Mouse (Mus musculus): ENCODE data around the gene Tekt1. TPM values are rescaled to one million over a fixed set of nuclear protein-coding genes. Genes with fewer than 3 reads are reported as not detected.

Gene Tekt1
- polyA plus RNA-seq, 1 experiment from 2014 or later, result 0.19 TPM

DNA sequence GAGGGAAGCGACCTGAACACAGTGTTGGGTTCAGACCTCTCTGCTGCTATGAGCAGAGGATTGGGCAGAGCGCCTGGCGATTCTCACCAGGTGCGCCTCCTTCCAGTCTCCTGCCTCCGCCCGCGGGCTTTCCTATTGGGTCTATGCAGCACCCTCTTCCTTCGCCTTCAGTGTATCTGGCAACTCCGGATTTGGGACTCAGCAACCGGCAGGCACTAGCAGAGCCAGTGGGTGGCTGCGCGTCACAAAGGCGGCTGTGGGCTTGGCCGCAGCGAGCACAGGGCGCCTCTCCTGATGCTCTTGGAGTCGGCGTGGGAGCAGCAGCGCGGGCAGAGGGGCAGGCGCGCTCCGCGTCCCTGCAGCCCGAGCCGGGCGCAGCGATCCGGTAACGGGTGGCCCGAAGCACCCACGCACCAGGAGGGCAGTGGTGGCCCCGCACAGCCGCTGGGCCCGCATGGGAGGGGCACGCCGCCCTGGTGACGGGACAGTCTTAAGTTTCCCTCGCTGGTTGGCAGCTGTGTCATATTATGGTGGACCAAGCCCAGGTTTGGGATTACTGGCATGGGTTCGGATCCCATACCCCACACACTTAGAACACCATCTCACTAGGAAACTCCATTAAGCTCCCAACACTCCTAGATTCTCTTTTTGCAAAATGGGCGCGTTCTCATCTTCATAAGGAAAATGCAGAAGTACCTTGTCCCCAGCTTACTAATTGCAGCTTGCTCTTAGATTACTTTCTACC lies 47.9 kb downstream of the Tekt1 start, which contains the start of gene Fbxo39:
Gene Fbxo39, plus strand, starts transcription at position 294 of the 745 bp plus-strand sequence.
- no peaks in the 10 kb centered on the region for H3K9me3 ChIP-seq (ENCODE audit: control insufficient read depth, low read length)
- no peak for ATAC-seq (ENCODE audit: insufficient number of reproducible peaks, insufficient read depth, low FRiP score, low read depth)
- peak within 1 kb of the TSS; percentile 60 for H3K4me2 ChIP-seq (ENCODE audit: low read length)
- peaks cover 42% of the 10 kb centered on the region for H3K27me3 ChIP-seq (ENCODE audit: control insufficient read depth, insufficient read depth, low read length)
- peaks cover 0 to 3% of the 10 kb centered on the region in 2 experiments; a peak in 1 of 4 replicates for H3K4me1 ChIP-seq (ENCODE audit: control insufficient read depth in 2 of 2, insufficient read depth in 2 of 2, low read length in 2 of 2)
- H3K4me3 ChIP-seq (ENCODE audit: control insufficient read depth in 1 of 2, insufficient read depth in 1 of 2, low read depth in 1 of 2, low read length in 2 of 2), result peak within 1 kb of the TSS; percentile 18 to 27; a peak in 3 of 4 replicates
- H3K36me3 ChIP-seq (ENCODE audit: control insufficient read depth, insufficient read depth, low read length), result no peaks in the 10 kb centered on the region
- H3K27ac ChIP-seq (replicated peaks in 1 of 2; ENCODE audit: control insufficient read depth in 1 of 2, insufficient read depth in 1 of 2, low read depth in 2 of 2, low read length in 2 of 2), result no peak within 1 kb of the TSS
- no peak within 1 kb of the TSS for H3K9ac ChIP-seq (ENCODE audit: low read length)
- 8% methylated on average over 42 of the region's 42 CpGs for WGBS

DNA sequence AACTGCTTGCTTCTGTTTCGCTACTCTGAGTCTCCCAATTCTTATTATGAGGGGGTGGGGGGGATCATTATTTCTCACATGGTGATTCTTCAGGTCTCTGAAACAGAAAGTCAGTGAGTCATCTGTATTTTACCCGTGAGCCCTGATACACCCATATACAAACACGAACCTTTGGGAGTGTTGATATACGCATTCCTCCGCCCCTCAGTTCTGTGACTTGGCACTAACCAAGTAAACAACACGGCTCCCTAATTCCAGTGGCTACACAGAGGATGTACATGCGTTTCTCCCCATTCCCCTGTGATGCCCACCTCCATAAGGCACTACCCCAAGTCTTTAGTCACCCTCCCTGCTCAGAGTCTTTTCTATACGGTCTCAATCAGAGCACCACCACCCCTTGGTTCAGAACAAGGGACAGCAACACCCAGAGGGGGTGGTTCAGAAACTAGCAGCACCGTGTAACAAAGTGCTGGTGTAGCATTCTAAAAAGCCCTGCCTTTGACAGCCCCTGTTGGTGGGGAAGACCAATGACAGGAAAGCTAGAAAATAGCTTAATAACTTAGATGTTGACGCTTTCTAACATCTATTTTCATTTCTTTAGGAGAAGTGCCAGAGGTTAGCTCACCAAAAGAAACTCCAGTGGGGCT lies 50.8 kb downstream of the Tekt1 start:
- Histone ChIP-seq H3K27me3 (ENCODE audit: control insufficient read depth, insufficient read depth, low read length) (peaks cover 32% of the 10 kb centered on the region), H3K4me3 (ENCODE audit: control insufficient read depth in 1 of 2, insufficient read depth in 1 of 2, low read depth in 1 of 2, low read length in 2 of 2) (no peak overlapping the region), H3K9ac (ENCODE audit: low read length) (no peak overlapping the region), H3K4me1 (ENCODE audit: control insufficient read depth in 2 of 2, insufficient read depth in 2 of 2, low read length in 2 of 2) (peaks cover 6 to 8% of the 10 kb centered on the region in 2 experiments; a peak in 3 of 4 replicates), H3K36me3 (ENCODE audit: control insufficient read depth, insufficient read depth, low read length) (no peaks in the 10 kb centered on the region), H3K9me3 (ENCODE audit: control insufficient read depth, low read length) (no peaks in the 10 kb centered on the region), H3K27ac (replicated peaks in 1 of 2; ENCODE audit: control insufficient read depth in 1 of 2, insufficient read depth in 1 of 2, low read depth in 2 of 2, low read length in 2 of 2) (no peak overlapping the region), H3K4me2 (ENCODE audit: low read length) (no peak overlapping the region)
- no peak for ATAC-seq (ENCODE audit: insufficient number of reproducible peaks, insufficient read depth, low FRiP score, low read depth)
- 77% methylated on average over 10 of the region's 10 CpGs for WGBS

DNA sequence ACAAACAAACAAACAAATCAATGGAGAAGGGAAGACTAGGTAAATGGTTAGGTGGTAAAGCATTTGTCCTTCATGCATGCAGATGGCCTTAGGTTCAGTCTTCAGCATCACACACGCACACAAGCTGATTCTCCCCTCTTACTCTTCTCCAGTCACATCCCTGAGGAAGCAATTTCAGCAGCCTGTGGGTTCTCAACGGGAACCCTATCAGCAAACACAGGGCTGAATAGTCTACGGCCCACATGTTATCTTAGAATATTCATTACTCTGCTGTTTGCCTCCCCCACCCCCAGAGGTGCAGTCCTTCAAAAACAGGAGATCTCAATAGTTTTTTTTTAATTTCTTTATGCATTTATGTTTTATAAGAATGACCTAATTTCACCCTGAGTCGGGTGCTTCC lies 51.8 kb downstream of the Tekt1 start:
- Histone ChIP-seq H3K9ac (ENCODE audit: low read length) (no peak overlapping the region), H3K4me3 (ENCODE audit: control insufficient read depth in 1 of 2, insufficient read depth in 1 of 2, low read depth in 1 of 2, low read length in 2 of 2) (no peak overlapping the region), H3K27me3 (ENCODE audit: control insufficient read depth, insufficient read depth, low read length) (peaks cover 25% of the 10 kb centered on the region), H3K9me3 (ENCODE audit: control insufficient read depth, low read length) (no peaks in the 10 kb centered on the region), H3K36me3 (ENCODE audit: control insufficient read depth, insufficient read depth, low read length) (no peaks in the 10 kb centered on the region), H3K4me2 (ENCODE audit: low read length) (no peak overlapping the region), H3K4me1 (ENCODE audit: control insufficient read depth in 2 of 2, insufficient read depth in 2 of 2, low read length in 2 of 2) (peaks cover 6 to 8% of the 10 kb centered on the region in 2 experiments; a peak in 3 of 4 replicates), H3K27ac (replicated peaks in 1 of 2; ENCODE audit: control insufficient read depth in 1 of 2, insufficient read depth in 1 of 2, low read depth in 2 of 2, low read length in 2 of 2) (no peak overlapping the region)
- no peak for ATAC-seq (ENCODE audit: insufficient number of reproducible peaks, insufficient read depth, low FRiP score, low read depth)
- 62% methylated on average over 4 of the region's 4 CpGs for WGBS

DNA sequence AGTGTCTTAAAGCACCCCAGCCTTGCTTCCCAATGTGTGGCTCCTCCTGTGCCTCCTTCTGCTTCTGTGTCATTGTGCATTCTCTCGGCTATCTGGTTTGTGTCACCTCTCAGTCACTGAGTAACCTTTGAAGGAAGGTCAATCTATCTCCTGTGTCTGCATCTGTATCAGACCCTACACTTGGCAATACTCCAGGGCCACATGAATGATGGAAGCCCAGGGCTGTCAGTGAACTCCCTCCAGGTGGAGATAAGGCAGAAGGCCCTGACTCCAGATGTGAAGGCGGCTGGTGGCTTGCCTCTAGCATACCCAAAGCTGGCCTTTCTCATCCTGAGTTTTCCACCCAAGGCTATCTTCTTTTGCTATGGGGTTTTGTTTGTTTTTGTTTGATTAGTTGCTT lies 53.3 kb downstream of the Tekt1 start:
- Histone ChIP-seq H3K27me3 (ENCODE audit: control insufficient read depth, insufficient read depth, low read length) (peaks cover 10% of the 10 kb centered on the region), H3K9ac (ENCODE audit: low read length) (no peak overlapping the region), H3K36me3 (ENCODE audit: control insufficient read depth, insufficient read depth, low read length) (no peaks in the 10 kb centered on the region), H3K4me2 (ENCODE audit: low read length) (no peak overlapping the region), H3K4me1 (ENCODE audit: control insufficient read depth in 2 of 2, insufficient read depth in 2 of 2, low read length in 2 of 2) (peaks cover 5 to 6% of the 10 kb centered on the region in 2 experiments; a peak in 3 of 4 replicates), H3K27ac (replicated peaks in 1 of 2; ENCODE audit: control insufficient read depth in 1 of 2, insufficient read depth in 1 of 2, low read depth in 2 of 2, low read length in 2 of 2) (no peak overlapping the region), H3K9me3 (ENCODE audit: control insufficient read depth, low read length) (no peaks in the 10 kb centered on the region), H3K4me3 (ENCODE audit: control insufficient read depth in 1 of 2, insufficient read depth in 1 of 2, low read depth in 1 of 2, low read length in 2 of 2) (no peak overlapping the region)
- 0 out of 2 replicates have a peak, but pooled peaks have one; percentile 54 for ATAC-seq (ENCODE audit: insufficient number of reproducible peaks, insufficient read depth, low FRiP score, low read depth)
- 9% methylated on average over 2 of the region's 2 CpGs for WGBS

DNA sequence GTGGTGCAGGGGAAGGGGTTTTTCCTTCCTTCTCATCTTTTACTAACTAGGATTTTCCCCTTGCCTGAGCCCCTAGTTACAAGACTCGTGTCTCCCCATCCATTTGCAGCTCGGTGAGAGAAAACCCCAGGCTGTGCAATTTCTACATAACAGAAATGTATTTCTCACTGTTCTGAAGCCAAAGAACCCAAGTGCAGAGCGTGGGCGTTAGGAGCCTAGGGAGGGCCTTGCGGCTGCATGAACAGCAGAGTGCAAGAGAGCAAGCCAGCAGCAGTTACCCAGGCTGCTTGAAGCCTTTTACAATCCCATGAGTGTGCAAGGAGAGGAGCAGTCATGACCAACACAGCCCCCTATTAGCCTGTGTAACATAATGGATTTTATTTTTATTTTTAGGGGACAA lies 54.8 kb downstream of the Tekt1 start:
- Histone ChIP-seq H3K9me3 (ENCODE audit: control insufficient read depth, low read length) (no peaks in the 10 kb centered on the region), H3K27me3 (ENCODE audit: control insufficient read depth, insufficient read depth, low read length) (0 out of 2 replicates have a peak, but pooled peaks cover 2% of the 10 kb centered on the region), H3K4me1 (ENCODE audit: control insufficient read depth in 2 of 2, insufficient read depth in 2 of 2, low read length in 2 of 2) (peaks cover 5 to 6% of the 10 kb centered on the region in 2 experiments; a peak in 3 of 4 replicates), H3K4me2 (ENCODE audit: low read length) (no peak overlapping the region), H3K9ac (ENCODE audit: low read length) (no peak overlapping the region), H3K4me3 (ENCODE audit: control insufficient read depth in 1 of 2, insufficient read depth in 1 of 2, low read depth in 1 of 2, low read length in 2 of 2) (no peak overlapping the region), H3K36me3 (ENCODE audit: control insufficient read depth, insufficient read depth, low read length) (no peaks in the 10 kb centered on the region), H3K27ac (replicated peaks in 1 of 2; ENCODE audit: control insufficient read depth in 1 of 2, insufficient read depth in 1 of 2, low read depth in 2 of 2, low read length in 2 of 2) (no peak overlapping the region)
- ATAC-seq (ENCODE audit: insufficient number of reproducible peaks, insufficient read depth, low FRiP score, low read depth), result no peak
- WGBS, result 77% methylated on average over 5 of the region's 5 CpGs

DNA sequence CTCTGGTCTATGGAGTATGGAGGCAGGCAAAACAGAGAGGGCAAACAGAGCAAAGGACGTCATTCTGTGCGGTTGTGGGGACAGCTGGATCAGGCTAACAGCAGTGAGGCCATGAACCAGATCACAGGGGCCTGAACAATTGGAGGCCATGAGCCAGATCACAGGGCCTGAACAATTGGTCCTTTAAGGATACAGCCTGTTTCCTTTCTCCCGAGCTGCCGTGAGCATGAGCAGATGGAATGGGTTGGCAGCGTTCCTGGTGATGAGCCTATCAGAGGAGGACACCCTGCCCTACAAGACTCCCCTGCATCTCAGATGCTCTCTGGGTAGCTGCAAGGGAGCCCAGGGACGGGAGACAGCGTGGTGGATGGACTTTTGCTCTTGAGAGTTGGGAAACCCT lies 60.0 kb downstream of the Tekt1 start:
- Histone ChIP-seq H3K27ac (replicated peaks in 1 of 2; ENCODE audit: control insufficient read depth in 1 of 2, insufficient read depth in 1 of 2, low read depth in 2 of 2, low read length in 2 of 2) (peak overlapping the region; percentile 61 to 67; a peak in 2 of 4 replicates), H3K4me3 (ENCODE audit: control insufficient read depth in 1 of 2, insufficient read depth in 1 of 2, low read depth in 1 of 2, low read length in 2 of 2) (peak overlapping the region; percentile 20 to 31; a peak in 3 of 4 replicates), H3K9ac (ENCODE audit: low read length) (no peak overlapping the region), H3K36me3 (ENCODE audit: control insufficient read depth, insufficient read depth, low read length) (no peaks in the 10 kb centered on the region), H3K4me2 (ENCODE audit: low read length) (peak overlapping the region; percentile 62), H3K9me3 (ENCODE audit: control insufficient read depth, low read length) (no peaks in the 10 kb centered on the region), H3K27me3 (ENCODE audit: control insufficient read depth, insufficient read depth, low read length) (no peaks in the 10 kb centered on the region), H3K4me1 (ENCODE audit: control insufficient read depth in 2 of 2, insufficient read depth in 2 of 2, low read length in 2 of 2) (peaks cover 4 to 11% of the 10 kb centered on the region in 2 experiments; a peak in 2 of 4 replicates)
- no peak for ATAC-seq (ENCODE audit: insufficient number of reproducible peaks, insufficient read depth, low FRiP score, low read depth)
- WGBS, result 69% methylated on average over 7 of the region's 7 CpGs

DNA sequence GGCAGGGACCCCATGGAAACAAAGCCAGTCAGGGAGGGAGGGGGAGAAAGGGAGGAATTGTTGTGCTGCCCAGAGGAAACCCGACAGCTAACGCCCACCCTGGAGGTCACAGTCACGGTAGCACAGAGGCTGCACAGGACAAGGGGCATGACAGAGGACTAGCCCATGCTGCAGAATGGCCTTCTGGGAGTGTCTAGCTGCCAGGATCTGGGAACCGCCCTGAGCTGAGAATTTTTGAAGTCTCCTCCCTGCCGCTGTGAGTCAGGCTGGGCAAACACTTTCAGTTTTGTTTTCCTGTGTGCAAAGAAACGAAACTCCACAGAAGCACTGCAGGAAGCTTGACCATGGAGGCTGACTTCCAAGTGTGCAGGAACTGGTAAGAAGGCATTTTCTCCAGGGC lies 60.9 kb downstream of the Tekt1 start, which contains the start of gene Xaf1:
Gene Xaf1, plus strand, starts transcription at position 296 of the 400 bp plus-strand sequence.
- H3K27ac ChIP-seq (replicated peaks in 1 of 2; ENCODE audit: control insufficient read depth in 1 of 2, insufficient read depth in 1 of 2, low read depth in 2 of 2, low read length in 2 of 2), result peak within 1 kb of the TSS; percentile 61 to 67
- H3K4me2 ChIP-seq (ENCODE audit: low read length), result peak within 1 kb of the TSS; percentile 62
- no peaks in the 10 kb centered on the region for H3K27me3 ChIP-seq (ENCODE audit: control insufficient read depth, insufficient read depth, low read length)
- peaks cover 4 to 11% of the 10 kb centered on the region in 2 experiments; a peak in 2 of 4 replicates for H3K4me1 ChIP-seq (ENCODE audit: control insufficient read depth in 2 of 2, insufficient read depth in 2 of 2, low read length in 2 of 2)
- H3K9me3 ChIP-seq (ENCODE audit: control insufficient read depth, low read length), result no peaks in the 10 kb centered on the region
- H3K36me3 ChIP-seq (ENCODE audit: control insufficient read depth, insufficient read depth, low read length), result no peaks in the 10 kb centered on the region
- ATAC-seq (ENCODE audit: insufficient number of reproducible peaks, insufficient read depth, low FRiP score, low read depth), result peak; percentile 68
- 13% methylated on average over 6 of the region's 6 CpGs for WGBS
- peak within 1 kb of the TSS; percentile 20 to 31 for H3K4me3 ChIP-seq (ENCODE audit: control insufficient read depth in 1 of 2, insufficient read depth in 1 of 2, low read depth in 1 of 2, low read length in 2 of 2)
- peak within 1 kb of the TSS; percentile 45 for H3K9ac ChIP-seq (ENCODE audit: low read length)

Measured in heart, embryonic 14.5 days (tissue).